Mouse (Mus musculus): ENCODE measurements around the gene Atp6v1f.

DNA sequence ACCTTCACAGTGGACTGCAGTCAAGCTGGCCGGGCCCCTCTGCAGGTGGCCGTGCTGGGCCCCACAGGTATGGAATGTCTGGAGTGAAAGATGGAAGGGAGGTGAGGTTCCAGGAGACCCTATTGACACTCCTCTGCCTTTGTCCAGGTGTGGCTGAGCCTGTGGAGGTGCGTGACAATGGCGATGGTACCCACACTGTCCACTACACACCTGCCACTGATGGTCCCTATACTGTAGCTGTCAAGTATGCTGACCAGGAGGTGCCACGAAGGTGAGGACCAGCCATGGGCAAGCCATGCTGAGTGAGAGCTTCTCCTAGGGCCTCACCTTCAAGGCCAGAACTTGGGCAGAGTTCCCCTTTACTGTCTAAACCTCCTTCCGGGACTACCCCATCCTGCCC is 16.9 kb upstream of the Atp6v1f start:
- TF ChIP-seq CTCF (IDR thresholded peaks at IDR 0.05; ENCODE audit: low read depth, low read length) (no peak), POLR2A (IDR thresholded peaks at IDR 0.05; ENCODE audit: extremely low read depth, insufficient read depth, low read length) (no peak)

All from liver, adult 2 months (tissue).